8 mouse cellular contexts compared by ENCODE assay signal in the genomic region with DNA sequence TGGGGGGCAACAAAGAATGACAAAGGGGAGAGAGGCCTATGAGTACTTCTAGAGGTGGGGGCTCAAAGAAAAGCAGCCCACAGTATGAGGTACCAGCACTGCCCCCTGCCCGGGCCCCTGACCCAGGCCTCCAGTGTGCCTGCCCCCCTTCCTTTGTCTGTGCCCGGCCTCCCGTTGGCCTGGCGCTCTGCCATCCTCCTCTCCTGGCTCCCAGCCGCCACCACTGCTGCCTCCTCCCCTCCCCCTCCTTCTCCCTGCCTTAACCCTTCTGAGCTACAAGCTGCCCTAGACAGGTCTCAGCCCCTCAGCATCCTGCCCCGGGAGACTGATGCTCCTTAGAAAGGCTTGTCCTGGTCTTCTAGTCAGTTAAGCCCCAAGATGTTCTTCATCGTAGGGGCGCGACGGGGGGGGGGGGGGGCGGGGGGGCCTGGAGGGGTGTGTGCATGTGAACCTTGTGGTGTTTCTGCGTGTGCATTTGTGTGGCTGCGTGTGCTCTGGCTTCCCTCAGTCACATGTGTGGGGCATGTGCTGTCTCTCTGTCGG. TPM values are rescaled to one million over a fixed set of nuclear protein-coding genes. Genes with fewer than 3 reads are reported as not detected.
DNase-seq lines count a peak whose midpoint lies in the region; ATAC-seq and TF ChIP-seq lines count a peak whose summit lies in the region.

No protein-coding gene starts in this region.

- H3K27ac ChIP-seq in cerebellum, adult 2 months (ENCODE audit: insufficient read depth, low read length): peak overlapping the region; percentile 66
- H3K27ac ChIP-seq in hindbrain, embryonic 13.5 days: peak overlapping the region; percentile 99

- no peak for ATAC-seq in G1E (ENCODE audit: extremely low read depth, insufficient number of reproducible peaks, low FRiP score, poor library complexity, severe bottlenecking)
- ATAC-seq in hindbrain, embryonic 13.5 days (ENCODE audit: low FRiP score): peak; percentile 18; the same call in 1 of the 2 replicates

- 0% methylated on average over 14 of the region's 14 CpGs for WGBS in cerebellum, adult 2 months
- WGBS in hindbrain, embryonic 13.5 days: under 1% methylated on average over 12 of the region's 14 CpGs

- no peaks in the 10 kb centered on the region for H3K9me3 ChIP-seq in G1E (replicated peaks)
- no peaks in the 10 kb centered on the region for H3K9me3 ChIP-seq in hindbrain, embryonic 13.5 days

- TF ChIP-seq POLR2A in cerebellum, adult 2 months (IDR thresholded peaks at IDR 0.05; ENCODE audit: borderline replicate concordance, insufficient read depth, low read length): no peak

- DNase-seq in G1E (ENCODE audit: low spot score): peak; percentile 62
- DNase-seq in cerebellum, adult 2 months: peak; percentile 81
- peak; percentile 68 for DNase-seq in forelimb bud, embryonic 11.5 days (ENCODE audit: low read depth, low spot score)
- peak; percentile 78 for DNase-seq in left cerebral cortex, adult 11 months (ENCODE audit: low spot score)
- peak; percentile 82 for DNase-seq in lung, postnatal 25 days (ENCODE audit: low spot score)
- DNase-seq in right cerebral cortex, adult 18-20 months: peak; percentile 81
- peak; percentile 63 to 82 for DNase-seq in urinary bladder, postnatal 36 days (ENCODE audit: low spot score in 2 of 2)

- peaks cover 40% of the 10 kb centered on the region for H3K36me3 ChIP-seq in G1E (replicated peaks)
- no peaks in the 10 kb centered on the region for H3K36me3 ChIP-seq in hindbrain, embryonic 13.5 days

- no peaks in the 10 kb centered on the region for H3K27me3 ChIP-seq in G1E (ENCODE audit: insufficient read depth, low read length)
- no peaks in the 10 kb centered on the region for H3K27me3 ChIP-seq in cerebellum, adult 2 months (ENCODE audit: control insufficient read depth, insufficient read depth, low read length)
- no peaks in the 10 kb centered on the region for H3K27me3 ChIP-seq in hindbrain, embryonic 13.5 days

- peak overlapping the region; percentile 98 for H3K4me2 ChIP-seq in hindbrain, embryonic 13.5 days

- peak overlapping the region; percentile 71 for H3K4me3 ChIP-seq in G1E (ENCODE audit: low read depth, low read length)
- H3K4me3 ChIP-seq in cerebellum, adult 2 months (replicated peaks; ENCODE audit: insufficient read depth, low read depth, low read length): peak overlapping the region; percentile 43
- peak overlapping the region; percentile 93 for H3K4me3 ChIP-seq in hindbrain, embryonic 13.5 days

- H3K9ac ChIP-seq in hindbrain, embryonic 13.5 days: peak overlapping the region; percentile 99

- peaks cover 77% of the 10 kb centered on the region for H3K4me1 ChIP-seq in G1E (ENCODE audit: insufficient read depth, low read depth, low read length)
- peaks cover 23% of the 10 kb centered on the region; the same call in 1 of the 2 replicates for H3K4me1 ChIP-seq in cerebellum, adult 2 months (ENCODE audit: control insufficient read depth, insufficient read depth, low read length)
- H3K4me1 ChIP-seq in hindbrain, embryonic 13.5 days (replicated peaks): peaks cover 78% of the 10 kb centered on the region

- no peak for TF ChIP-seq CTCF in G1E (IDR thresholded peaks at IDR 0.05; ENCODE audit: low read depth, low read length)
- no peak for TF ChIP-seq CTCF in cerebellum, adult 2 months (IDR thresholded peaks at IDR 0.05; ENCODE audit: borderline replicate concordance, insufficient read depth, low read depth, low read length)

RNA-seq across cellular contexts. Expression of a gene that starts 2.7 kb away (rescaled TPM):
- total RNA-seq in G1E (2014; fragmentation: Nextera tagmentation) (72.0 and 132 TPM in 2 replicates), G1E (2017) (9.8 and 11.8 TPM in 2 replicates)
- 54.8 and 73.3 TPM in 2 replicates for polyA plus RNA-seq in G1E (2012)
- polyA plus RNA-seq in cerebellum, adult 2 months (2012; rRNA removed): 16.9 and 18.1 TPM in 2 replicates
- polyA plus RNA-seq in hindbrain, embryonic 13.5 days (2015; fragmentation: Nextera tagmentation; extraction: Ambion mirVana): 18.7 and 22.2 TPM in 2 replicates

RNA-seq across cellular contexts. Expression of a gene that starts 3.0 kb away (rescaled TPM):
- total RNA-seq in G1E (2014; fragmentation: Nextera tagmentation) (145 and 160 TPM in 2 replicates), G1E (2017) (68.6 and 76.6 TPM in 2 replicates)
- 405 and 501 TPM in 2 replicates for polyA plus RNA-seq in G1E (2012)
- polyA plus RNA-seq in cerebellum, adult 2 months (2012; rRNA removed): 159 and 169 TPM in 2 replicates
- 120 and 127 TPM in 2 replicates for polyA plus RNA-seq in hindbrain, embryonic 13.5 days (2015; fragmentation: Nextera tagmentation; extraction: Ambion mirVana)

RNA-seq across cellular contexts. Expression of a gene that starts 33.7 kb away (rescaled TPM):
- total RNA-seq in G1E (2014; fragmentation: Nextera tagmentation): 116 and 130 TPM in 2 replicates
- 121 and 153 TPM in 2 replicates for total RNA-seq in G1E (2017)
- polyA plus RNA-seq in G1E (2012): 145 and 147 TPM in 2 replicates
- polyA plus RNA-seq in cerebellum, adult 2 months (2012; rRNA removed): 38.8 and 38.9 TPM in 2 replicates
- 73.4 and 79.5 TPM in 2 replicates for polyA plus RNA-seq in hindbrain, embryonic 13.5 days (2015; fragmentation: Nextera tagmentation; extraction: Ambion mirVana)

RNA-seq across cellular contexts. Expression of a gene that starts 38.7 kb away (rescaled TPM):
- total RNA-seq in G1E (2014; fragmentation: Nextera tagmentation): 1.9 and 4.1 TPM in 2 replicates
- total RNA-seq in G1E (2017): 7.6 and 8.0 TPM in 2 replicates
- 15.0 and 16.4 TPM in 2 replicates for polyA plus RNA-seq in G1E (2012)
- polyA plus RNA-seq in cerebellum, adult 2 months (2012; rRNA removed): 7.2 and 8.4 TPM in 2 replicates
- 3.1 and 3.8 TPM in 2 replicates for polyA plus RNA-seq in hindbrain, embryonic 13.5 days (2015; fragmentation: Nextera tagmentation; extraction: Ambion mirVana)

RNA-seq across cellular contexts. Expression of a gene that starts 43.7 kb away (rescaled TPM):
- total RNA-seq in G1E (2014; fragmentation: Nextera tagmentation) (13.0 and 22.0 TPM in 2 replicates), G1E (2017) (6.7 and 7.1 TPM in 2 replicates)
- 1.6 and 1.9 TPM in 2 replicates for polyA plus RNA-seq in G1E (2012)
- polyA plus RNA-seq in cerebellum, adult 2 months (2012; rRNA removed): 17.7 and 18.2 TPM in 2 replicates
- polyA plus RNA-seq in hindbrain, embryonic 13.5 days (2015; fragmentation: Nextera tagmentation; extraction: Ambion mirVana): 22.8 and 23.9 TPM in 2 replicates

Comparison
In these comparisons a context has a peak if more than half of its experiments do, and no peak if none do; other contexts are left out.
1. H3K4me3 ChIP-seq: peak in every context shown above with its lines; median percentile 93 in hindbrain, embryonic 13.5 days; 71 in G1E; 43 in cerebellum, adult 2 months.